Mouse (Mus musculus) cerebellum, postnatal 10 days (tissue): ENCODE results near the gene Ube2g2.

Experiments used
- DNase-seq, 2 experiments: peaks; one replicate each; pipeline ENCODE4 v3.0.0; 2021; ENCODE audit warnings: mixed read lengths in 2 of 2

The Ube2g2 gene

DNA sequence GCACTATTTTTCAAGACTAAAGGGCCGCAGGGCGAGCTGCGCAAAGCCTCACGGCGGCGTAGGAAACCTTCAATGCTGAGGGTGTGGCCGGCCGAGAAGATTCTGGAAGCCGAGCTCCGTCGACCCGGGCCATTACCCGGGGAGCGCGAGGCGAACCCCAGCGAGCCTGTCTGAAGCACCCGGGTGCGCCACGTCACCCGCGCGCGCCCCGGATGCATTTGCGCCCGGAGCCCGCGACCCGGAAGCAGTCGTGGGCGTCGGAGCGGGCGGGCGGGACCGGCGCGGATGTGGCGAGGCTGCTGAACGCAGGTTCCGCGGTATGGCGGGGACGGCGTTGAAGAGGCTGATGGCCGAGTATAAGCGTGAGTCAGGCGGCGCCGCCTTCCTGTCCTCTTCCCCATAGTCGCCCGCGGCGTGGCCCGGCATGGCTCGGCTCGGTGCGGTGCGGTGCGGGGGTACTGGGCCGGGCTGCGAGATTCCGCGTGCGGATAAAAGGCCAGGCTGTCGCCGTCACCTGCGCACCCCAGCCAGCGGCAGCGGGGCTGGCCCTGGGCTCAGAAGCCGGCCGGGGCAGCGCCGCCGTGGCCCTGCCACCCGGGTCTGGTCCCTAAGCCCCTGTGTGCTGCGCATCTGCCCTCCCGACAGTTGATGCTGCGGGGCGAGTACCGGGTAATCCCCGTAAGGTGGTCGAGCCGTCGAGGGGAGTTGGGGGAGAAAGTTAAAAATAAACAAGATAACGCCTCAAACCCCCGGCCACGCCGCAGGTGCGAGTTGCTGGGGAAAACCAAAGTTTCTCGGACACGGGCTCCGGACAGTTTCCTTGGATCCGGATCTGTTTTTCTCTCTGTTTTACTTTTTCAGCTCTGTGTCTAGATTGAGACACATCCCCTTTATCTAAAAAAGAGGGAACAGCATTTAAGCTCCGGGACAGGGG, at the start of gene Ube2g2:
TSS of gene Ube2g2 (plus strand) at position 221 of the 934 bp plus-strand sequence.
- peak; percentile 97 for DNase-seq

DNA sequence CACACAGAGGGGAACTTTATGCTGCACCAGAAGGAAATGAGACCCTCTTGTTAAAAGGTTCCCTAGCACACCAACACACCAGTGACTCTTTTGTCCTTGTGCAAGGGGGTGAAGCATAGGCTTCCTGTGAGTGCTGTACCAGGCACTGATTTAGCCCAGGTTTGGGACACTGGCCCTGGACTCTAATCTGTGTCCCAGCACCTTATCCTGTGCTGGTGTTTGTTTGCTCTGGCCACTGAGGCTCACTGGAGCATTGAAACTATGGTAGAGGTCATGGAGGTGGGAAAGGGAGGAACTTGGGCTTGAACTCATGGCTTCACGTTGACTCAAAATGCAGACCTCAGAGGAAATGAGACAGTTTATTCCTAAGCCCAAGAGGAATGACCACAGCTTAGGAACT, 48.9 kb upstream of the Ube2g2 start:
- no peak for DNase-seq

DNA sequence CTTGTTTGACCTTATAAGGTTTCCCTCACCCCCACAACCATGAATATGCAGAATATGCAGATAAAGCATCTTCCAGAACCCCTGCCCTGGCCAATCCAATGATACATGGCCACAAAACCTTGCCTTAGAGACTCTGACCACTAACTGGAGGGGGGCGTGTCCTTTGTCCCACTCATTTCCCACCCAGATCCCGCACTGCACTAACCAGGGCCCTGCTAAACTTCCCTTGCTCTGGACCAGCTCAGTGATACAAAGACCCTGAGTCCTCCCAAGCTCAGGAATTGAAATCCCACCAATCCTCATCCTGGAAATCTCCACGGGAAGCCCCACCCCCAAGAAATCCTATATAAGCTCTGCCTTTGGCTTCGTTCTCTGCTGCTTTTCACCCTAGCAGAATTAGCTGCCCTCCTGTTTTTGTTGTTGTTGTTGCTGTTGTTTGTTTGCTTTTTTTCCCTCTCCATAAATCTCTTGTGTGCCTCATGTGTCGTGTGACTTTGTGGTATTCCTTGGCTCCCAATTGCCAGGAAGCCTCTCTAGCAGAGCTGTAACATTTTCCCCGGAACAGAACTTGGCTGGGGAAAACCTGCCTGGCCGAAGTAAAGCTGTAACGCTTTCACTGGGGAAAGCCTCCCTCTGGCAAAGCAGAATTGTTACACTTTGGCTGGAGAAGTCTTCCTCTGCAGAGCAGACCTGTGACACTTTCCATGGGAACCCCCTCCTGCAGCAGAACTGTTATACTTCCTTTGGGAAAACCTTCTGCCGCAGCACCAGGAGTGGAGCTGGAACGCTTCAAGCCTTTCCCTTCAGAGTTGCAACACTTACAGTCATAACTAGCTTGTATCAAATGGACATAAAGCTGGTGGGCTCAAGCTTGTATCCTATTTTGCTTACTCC, 41.8 kb upstream of the Ube2g2 start:
- DNase-seq: no peak

DNA sequence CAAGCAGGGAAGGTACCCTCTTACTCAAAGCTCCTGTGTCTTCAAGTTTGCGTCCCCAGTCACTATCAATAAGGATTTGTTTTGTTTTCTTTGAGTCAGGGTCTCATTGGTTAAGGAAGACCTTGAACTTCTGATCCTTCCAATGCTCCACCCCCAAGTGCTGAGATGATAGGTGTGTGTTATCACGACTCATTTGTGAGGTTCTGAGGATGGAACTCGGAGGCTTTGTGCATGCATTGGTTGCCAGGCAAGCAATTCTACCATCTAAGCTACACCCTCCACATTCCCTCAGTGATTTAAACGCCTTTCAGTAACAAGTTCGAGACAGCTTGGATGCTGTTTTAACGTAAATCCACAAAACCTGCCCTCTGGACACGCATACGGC, 41.1 kb upstream of the Ube2g2 start:
- no peak for DNase-seq

DNA sequence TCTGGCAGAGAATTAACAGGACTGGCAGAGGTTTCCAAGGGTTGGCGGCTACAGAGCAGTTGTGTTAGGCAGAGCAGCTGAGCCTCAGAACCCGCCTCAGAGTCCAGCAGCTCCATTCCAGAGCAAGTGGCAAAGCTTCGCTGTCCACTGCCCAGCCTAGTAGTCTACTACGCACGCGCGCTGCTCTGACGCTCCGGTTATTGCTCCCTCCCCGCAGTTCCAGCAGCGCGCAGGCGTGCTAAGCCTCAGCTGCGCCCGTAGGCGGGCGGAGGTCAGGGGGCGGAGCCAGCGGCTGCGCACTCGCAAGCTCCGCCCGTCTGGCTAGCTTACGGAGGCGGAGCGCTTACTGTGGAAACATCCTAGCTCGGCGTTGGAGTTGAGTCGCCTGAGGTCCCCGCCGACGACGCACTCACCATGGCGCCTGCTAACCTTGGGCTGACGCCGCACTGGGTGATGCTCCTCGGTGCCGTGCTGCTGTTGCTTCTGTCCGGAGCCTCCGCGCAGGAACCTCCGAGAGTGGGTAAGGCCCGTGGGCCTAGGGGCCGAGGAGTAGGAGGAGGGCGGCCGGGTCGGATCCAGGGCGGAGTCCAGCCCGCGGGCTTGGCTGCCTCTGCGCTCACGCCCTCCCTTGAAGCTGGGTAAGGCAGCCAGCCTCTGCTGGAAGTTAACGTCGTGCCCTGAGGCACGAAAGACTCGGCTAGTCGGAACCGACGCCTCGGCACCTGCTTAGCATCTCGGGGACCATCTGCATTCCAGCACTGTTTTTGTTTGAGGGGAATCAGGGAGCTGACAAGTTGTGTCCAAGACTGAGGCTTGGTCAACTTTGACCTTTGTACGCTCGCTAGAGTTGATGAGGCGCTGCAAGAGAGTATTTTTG, 40.4 kb upstream of the Ube2g2 start, which contains the start of gene Pttg1ip:
TSS of gene Pttg1ip (plus strand) at position 313 of the 877 bp plus-strand sequence.
- DNase-seq: peak; percentile 97 to 99

DNA sequence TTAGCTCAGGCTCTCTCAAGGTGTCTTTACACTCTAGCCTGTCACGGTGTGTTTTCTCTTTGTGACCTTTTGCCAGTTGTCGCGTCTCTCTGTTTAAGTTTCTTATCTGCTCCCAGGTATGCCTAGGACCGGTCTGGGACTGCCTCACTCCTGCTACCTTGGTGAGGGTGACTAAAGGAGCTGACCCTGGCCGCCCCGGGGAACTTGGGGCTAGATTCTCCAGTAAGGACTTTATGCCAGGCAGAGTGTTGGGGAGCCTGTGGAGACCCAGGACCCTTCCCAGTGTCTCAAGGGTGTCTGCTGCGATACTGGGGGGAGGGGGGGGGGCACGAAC, 39.8 kb upstream of the Ube2g2 start:
- no peak for DNase-seq

DNA sequence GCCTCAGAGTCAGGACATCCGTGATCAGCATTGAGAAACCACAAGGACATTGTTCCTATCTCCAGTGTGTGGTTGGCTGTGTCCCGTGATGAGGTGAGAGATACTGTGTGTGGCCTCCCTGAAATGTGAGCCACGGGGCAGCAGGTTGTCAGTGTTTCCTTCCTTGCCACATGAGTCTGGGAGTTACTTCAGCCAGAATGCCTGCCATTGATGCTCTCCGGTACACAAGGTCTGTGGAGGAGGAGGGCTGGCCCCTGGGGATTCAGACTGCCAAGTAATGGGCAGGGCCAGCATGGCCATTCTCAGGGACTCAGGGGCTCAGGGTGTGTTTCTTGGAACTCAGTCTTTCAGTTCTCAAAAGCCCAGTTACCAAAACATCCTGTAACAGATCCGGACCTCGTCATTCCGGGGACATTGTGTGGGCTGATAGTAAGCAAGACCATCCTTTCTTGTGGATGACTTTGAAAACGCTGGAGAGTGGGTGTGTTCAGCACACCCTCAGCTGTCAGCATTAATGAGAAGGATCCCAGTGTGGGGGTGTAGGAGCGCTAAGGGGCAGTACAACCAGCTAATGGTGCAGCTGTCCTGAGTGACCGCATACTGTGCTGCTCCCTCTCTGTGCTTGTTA, 38.2 kb upstream of the Ube2g2 start:
- no peak for DNase-seq

DNA sequence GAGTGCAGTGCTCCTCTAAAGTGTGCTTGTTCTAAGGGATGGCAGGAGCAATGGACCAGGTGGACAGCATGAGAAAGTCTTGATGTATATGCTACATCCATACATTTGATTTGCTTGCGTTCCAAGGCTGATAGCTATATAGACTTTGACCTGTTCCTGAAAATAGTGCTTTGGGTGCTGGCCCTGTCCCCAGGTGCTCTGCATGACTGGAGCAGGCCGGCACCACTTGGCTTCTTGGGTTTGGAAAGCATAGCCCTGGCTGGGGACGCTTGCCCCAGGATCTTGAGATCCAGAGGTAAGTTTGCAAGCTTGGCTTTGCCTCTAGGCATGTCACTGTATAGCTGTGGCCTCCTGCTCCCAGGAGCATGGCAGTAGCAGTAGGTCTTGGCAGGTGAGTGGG, 35.4 kb upstream of the Ube2g2 start:
- no peak for DNase-seq

DNA sequence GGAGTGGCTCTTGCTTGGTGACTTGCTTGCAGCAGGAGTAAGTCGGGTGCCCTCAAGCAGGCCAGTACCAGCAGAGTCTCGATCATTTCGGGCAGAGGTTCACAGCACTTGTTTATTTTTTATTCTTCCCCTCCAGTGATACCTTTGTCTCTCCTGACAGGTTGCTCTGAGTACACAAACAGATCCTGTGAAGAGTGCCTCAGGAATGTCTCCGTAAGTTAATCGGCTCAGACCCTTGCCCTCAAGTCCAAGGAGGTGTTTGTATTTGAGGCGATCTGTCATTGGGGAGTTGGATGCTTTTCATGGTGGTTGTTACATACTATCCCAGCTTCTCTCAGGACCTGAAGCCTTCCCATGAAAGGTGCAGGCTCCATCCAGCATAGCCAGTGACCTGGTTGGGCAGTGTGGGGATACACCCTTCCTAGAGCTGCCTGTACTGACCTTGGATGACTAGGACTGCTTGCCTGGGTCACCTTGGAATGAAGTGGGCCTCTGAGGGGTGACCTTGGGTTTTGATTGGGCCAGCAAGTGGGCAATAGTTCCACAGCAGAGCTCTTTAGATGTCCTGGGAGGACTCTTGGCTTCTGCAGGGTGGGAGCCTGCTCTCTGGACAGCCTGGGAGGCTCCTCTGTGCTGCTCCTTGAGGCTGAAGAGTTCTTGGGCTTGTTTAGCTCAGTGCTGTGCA, 34.8 kb upstream of the Ube2g2 start:
- no peak for DNase-seq

DNA sequence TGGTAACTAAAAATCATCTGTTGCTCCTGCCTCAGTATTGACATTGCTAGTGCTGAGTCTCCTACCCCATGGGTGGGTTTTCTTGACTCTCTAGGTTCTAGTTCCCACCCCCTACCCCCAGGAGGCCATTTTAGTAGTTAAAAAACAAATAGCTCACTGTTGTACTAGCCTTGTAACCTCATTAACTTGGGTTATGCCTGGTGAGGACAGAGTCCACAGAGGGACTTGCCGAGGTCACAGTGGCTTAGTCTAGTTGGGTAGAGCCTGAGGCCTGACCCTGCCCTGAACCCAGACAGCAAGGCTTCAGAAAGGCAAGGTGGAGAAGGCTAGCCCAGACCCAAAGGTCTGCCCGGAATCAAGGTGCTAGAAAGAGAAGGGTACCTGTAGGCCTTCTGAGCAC, 34.0 kb upstream of the Ube2g2 start:
- no peak for DNase-seq

DNA sequence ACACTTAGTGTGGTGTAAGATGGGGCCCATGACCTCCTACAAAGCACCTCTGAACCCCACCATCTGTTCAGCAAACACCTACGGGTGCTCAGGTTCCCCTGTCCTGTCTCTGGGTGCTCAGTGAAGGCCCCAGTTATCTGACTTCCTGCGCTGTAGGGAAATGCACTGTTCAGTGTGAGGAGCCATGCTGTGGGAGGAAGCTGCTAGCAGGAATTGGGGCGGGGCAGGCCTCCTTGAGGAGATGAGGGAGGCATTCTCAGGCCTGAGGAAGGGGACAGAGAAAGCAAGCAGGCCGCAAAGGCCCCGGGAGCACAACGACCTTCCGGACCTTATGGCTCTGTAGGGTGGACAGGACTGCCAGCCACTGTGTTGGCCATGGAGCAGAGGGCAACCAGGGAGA, 33.0 kb upstream of the Ube2g2 start:
- no peak for DNase-seq

DNA sequence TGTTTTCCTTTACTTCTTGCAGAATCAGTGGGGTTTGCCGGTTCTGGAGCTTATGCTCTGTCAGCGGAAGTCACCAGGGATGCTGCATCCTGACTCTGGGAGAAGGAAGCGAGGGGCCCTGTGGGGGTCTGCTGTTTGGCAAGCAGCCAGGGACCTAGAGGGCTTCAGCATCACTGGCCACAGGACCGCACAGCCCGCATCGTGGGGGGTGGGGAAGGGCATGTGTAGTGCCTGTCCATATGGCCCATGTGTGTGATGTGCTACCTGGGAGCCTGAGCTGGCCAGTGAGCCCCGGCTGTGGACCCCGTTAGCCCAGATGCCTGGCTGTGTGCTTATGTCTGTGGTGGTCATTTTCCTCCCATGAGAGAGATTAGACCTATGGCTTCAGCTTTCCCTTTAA, 32.3 kb upstream of the Ube2g2 start:
- DNase-seq: peak; percentile 38 to 56

DNA sequence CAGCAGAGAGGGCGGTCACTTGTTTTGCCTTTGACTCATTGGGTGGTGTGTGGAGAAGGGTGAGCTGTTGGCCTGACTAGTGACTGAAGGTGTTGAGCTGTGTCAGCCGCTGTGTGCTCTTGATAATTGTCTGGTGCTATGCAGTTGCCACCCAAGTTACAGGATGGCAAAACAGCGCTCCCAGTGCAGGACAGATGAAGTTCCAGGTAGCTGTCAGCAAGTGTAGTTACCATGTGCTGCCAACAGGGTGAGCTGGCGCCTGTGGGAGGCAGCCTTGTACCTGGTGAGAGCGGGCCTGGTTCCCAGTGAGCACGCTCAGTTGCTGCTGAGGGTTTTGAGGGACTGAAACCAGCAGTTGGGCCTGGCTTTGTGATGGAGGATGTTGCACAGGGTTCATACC, 31.3 kb upstream of the Ube2g2 start:
- DNase-seq: peak; percentile 67 to 73

DNA sequence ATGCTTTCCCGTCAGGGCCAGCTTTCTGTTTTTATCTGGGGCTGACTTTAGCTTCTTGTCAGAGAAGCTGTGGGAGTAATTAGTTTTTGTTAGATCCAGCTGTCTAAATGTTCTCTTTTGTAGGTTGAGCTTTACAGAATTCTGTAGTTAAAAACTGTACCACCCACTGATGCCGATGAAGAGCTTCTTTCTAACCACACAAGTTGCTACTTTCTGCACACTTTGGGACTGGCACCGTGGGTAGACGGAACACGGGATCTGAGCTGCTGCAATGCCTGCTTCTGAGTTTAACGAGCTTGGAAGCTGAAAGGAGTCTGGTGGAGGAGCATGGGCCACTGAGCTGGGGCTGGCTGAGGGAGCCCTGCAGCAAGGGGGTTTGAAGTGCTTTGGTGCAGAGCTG, 30.5 kb upstream of the Ube2g2 start:
- no peak for DNase-seq

DNA sequence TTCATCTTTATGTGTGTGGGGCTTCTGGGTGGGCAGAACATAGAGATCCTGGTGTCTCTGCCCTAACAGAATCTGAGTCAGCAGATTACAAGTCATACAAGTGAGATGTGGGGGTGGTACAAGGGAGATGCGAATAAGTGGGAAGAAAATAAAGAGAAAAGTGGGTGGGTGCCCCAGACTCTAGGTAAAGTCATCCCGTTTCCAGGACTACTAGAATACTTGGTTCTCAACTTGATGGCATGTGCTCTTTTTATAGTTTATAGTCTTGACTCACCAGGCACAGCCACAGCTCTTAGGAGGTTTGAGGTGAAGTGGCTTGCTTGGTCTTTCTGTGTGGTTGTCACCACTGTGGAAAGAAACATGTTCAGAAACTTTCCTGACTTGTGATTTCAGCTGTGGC, 26.0 kb upstream of the Ube2g2 start:
- DNase-seq: no peak

DNA sequence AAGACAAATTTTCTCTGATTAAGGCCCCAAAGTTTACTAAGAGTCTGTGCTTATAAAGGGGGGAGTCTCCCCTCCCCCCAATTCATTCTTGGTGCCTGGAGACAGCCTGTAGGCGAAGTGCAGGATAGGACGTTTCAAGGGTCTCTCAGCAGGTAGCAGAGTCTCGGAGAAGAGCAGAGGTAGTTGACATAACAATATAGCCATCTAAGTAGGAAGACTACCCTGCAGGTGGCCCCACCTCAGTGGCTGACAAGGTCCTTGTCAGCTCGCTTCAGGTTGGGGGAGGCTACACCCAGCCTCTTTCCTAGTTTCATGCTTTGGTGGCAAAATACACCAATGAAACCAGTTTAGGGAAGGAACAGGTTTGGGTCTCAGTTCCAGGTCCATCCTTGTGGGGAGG, 19.1 kb upstream of the Ube2g2 start:
- DNase-seq: no peak

DNA sequence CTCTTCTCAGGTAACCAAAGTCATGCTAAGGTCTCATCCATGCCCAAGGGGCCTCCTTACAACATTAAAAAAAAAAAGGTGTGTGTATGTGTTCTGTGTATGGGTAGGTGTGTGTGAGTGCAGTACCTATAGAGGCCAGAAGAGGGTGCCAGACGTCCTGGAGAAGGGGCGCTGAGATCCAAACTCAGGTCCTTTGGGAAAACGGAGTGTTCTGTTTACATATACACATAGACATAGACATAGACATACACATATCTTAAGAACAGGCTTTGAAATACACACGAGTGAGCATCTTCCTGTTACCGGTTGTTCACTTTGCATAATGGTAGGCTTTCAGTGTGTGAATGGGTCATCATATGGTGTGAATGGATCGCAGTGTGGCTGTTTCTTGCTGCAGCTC, 18.0 kb upstream of the Ube2g2 start:
- peak in 1 of 2 experiments; percentile 55 for DNase-seq

DNA sequence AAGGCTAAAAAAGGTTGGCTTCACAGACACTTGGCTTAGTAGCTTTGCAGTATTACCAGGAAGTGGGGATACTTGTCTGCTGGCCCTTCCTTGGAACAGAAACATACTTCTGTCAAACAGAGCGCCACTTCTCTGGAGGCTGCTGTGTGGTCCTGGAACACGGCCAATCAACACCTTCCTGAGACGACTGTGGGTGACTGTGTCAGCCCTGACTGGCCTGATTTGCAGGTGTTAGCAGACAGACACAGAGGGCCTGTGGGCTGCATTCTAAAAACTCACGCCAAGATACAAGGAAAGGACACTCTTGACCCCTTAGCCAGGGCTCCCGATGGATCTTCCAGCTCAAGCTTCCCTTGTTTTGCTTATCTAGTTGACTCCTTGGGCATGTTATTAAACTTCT, 17.1 kb upstream of the Ube2g2 start:
- DNase-seq: peak in 1 of 2 experiments; percentile 35

DNA sequence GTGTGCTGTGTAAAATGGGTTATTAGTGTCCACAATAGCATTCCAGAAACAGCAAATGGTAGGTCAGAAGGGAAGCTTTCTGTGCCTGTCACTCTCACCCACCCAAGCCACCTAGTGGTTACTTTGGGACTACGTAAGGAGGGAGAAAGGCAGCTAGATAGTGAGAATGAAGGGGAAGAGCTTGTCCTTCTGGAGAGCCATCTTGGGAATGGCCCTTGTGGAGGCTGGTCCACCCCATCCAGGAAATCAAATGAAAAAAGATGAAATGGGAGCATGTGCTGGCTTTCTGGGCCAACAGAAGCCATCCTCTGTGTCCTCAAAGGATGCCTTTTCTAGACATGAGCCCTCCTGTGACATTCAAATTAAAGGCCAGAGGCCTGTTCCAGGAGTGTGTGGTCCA, 16.7 kb upstream of the Ube2g2 start:
- peak; percentile 59 to 73 for DNase-seq

DNA sequence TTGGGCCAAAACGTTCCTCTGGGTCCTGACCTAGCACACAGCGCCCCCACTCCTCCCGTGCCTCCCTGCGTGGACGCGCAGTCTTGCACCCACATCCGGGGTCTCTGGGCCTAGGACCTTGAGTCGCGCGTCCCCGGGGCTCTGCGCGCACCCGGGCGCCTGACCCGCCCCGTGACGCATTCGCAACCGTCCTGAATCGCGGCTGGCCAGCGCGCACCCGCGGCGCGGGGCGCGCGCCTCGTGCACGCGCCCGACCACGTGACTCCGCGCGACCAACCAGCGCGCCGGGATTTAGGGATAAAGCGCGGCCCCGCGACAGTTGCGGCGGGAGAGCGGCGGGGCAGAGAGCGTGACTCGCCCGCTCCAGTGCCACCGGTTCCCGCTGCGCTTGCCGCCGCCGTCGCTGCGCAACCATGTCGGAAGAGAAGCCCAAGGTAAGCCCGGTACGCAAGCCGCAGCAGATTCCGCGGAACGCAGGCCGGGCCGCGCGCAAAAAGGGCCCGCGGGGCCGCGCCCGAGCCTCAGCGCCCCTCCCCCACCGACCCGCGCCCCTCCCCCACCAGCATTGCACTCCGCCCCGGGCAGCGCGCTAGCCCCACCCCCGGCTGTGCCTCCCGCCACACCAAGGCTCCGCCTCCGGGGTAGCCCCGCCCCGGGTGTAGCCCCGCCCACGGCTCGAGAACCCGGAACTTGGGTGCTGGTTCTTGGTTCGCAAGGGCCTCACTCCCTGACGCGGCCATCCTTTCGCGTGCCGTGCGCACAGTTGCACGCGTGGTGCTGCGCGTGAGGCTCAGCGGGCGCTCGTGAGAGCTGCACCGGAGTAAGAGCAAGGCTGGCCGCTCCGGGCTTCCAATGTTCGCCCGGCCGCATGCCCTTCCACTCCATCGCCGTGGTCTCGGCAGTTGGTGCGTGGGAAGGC, 15.9 kb upstream of the Ube2g2 start, which contains the start of the genes Sumo3 and Gm49325:
TSS of gene Sumo3 (plus strand) at position 190 of the 919 bp plus-strand sequence.
TSS of gene Gm49325 (plus strand) at position 290 of the 919 bp plus-strand sequence.
- DNase-seq: peak; percentile 98
